19 mouse cellular contexts compared by ENCODE assay signal in genomic region chr5:16778610-16779172, GRCm38 (mm10). TPM values are rescaled to one million over a fixed set of nuclear protein-coding genes. Genes with fewer than 3 reads are reported as not detected.
DNase-seq lines count a peak whose midpoint lies in the region; ATAC-seq lines count a peak whose summit lies in the region.
"Had no signal": no experiment of that assay in that cellular context is flagged by ENCODE, and none has a peak within 500 bp of the region (broad histone marks: within the 10 kb centered on the region; RNA-seq: fewer than 3 reads in every experiment).

No protein-coding gene starts in this region.

- no peaks in the 10 kb centered on the region for H3K9me3 ChIP-seq in embryonic facial prominence, embryonic 14.5 days (ENCODE audit: control insufficient read depth, low read length)
- H3K9me3 ChIP-seq in limb, embryonic 12.5 days = no peaks in the 10 kb centered on the region
- H3K9me3 ChIP-seq: hindbrain, embryonic 15.5 days; midbrain, embryonic 10.5 days had no signal

- H3K9ac ChIP-seq in embryonic facial prominence, embryonic 14.5 days (ENCODE audit: low read depth, low read length) = no peak overlapping the region
- H3K9ac ChIP-seq in limb, embryonic 12.5 days (replicated peaks) = no peak overlapping the region
- H3K9ac ChIP-seq: forebrain, postnatal 0 days; hindbrain, embryonic 15.5 days had no signal

- H3K4me3 ChIP-seq in embryonic facial prominence, embryonic 14.5 days (ENCODE audit: low read depth, low read length) = no peak overlapping the region
- H3K4me3 ChIP-seq in limb, embryonic 12.5 days (replicated peaks) = no peak overlapping the region
- H3K4me3 ChIP-seq: hindbrain, embryonic 15.5 days; midbrain, embryonic 10.5 days had no signal

- peak; percentile 79 for ATAC-seq in embryonic facial prominence, embryonic 14.5 days (ENCODE audit: low read depth)
- ATAC-seq in limb, embryonic 12.5 days (ENCODE audit: insufficient number of reproducible peaks, insufficient read depth, low FRiP score, low TSS enrichment, low read depth) = peak; percentile 84
- ATAC-seq: forebrain, postnatal 0 days had no signal

- peaks cover 11% of the 10 kb centered on the region; the same call in 1 of the 2 replicates for H3K4me1 ChIP-seq in embryonic facial prominence, embryonic 14.5 days (ENCODE audit: control insufficient read depth, insufficient read depth, low read length)
- H3K4me1 ChIP-seq in limb, embryonic 12.5 days (replicated peaks) = peaks cover 8% of the 10 kb centered on the region; the same call in 1 of the 2 replicates
- H3K4me1 ChIP-seq: hindbrain, embryonic 15.5 days; midbrain, embryonic 10.5 days had no signal

- no peaks in the 10 kb centered on the region for H3K36me3 ChIP-seq in embryonic facial prominence, embryonic 14.5 days (ENCODE audit: control insufficient read depth, insufficient read depth, low read length)
- no peaks in the 10 kb centered on the region for H3K36me3 ChIP-seq in limb, embryonic 12.5 days
- H3K36me3 ChIP-seq: hindbrain, embryonic 15.5 days; midbrain, embryonic 10.5 days had no signal

- WGBS in embryonic facial prominence, embryonic 14.5 days = 16% methylated on average over 6 of the region's 6 CpGs
- 19% methylated on average over 6 of the region's 6 CpGs for WGBS in limb, embryonic 12.5 days

- H3K4me2 ChIP-seq in embryonic facial prominence, embryonic 14.5 days (ENCODE audit: low read depth, low read length) = peak overlapping the region; percentile 35
- peak overlapping the region; percentile 15; the same call in 1 of the 2 replicates for H3K4me2 ChIP-seq in limb, embryonic 12.5 days
- H3K4me2 ChIP-seq: hindbrain, embryonic 15.5 days had no signal

- peak; percentile 74 for DNase-seq in 3T3-L1 (ENCODE audit: low read depth, low spot score)
- DNase-seq in embryo, embryonic 10.5 days (ENCODE audit: low spot score) = peak; percentile 46
- DNase-seq in embryonic facial prominence, embryonic 14.5 days (ENCODE audit: low spot score) = peak; percentile 86
- no peak for DNase-seq in testis, postnatal 14 days (ENCODE audit: low spot score)
- DNase-seq in T-cell, adult 2 months (ENCODE audit: low spot score) = no peak
- no peak for DNase-seq in urinary bladder, postnatal 25 days (ENCODE audit: low spot score)
- DNase-seq: cerebellum, adult 9-11 months; forebrain, postnatal 0 days; gastrocnemius, postnatal 25 days; kidney, adult 11 months; layer of hippocampus, postnatal 36 days; lung, adult 18-20 months; right cerebral cortex, postnatal 25 days had no signal

- H3K27me3 ChIP-seq in embryonic facial prominence, embryonic 14.5 days (replicated peaks; ENCODE audit: control insufficient read depth, insufficient read depth, low read length) = no peaks in the 10 kb centered on the region
- no peaks in the 10 kb centered on the region for H3K27me3 ChIP-seq in limb, embryonic 12.5 days
- H3K27me3 ChIP-seq: hindbrain, embryonic 15.5 days had no signal

- H3K27ac ChIP-seq in embryonic facial prominence, embryonic 14.5 days (replicated peaks; ENCODE audit: low read depth, low read length) = peak overlapping the region; percentile 78
- peak overlapping the region; percentile 87 for H3K27ac ChIP-seq in limb, embryonic 12.5 days
- H3K27ac ChIP-seq: hindbrain, embryonic 15.5 days; kidney, postnatal 0 days; midbrain, embryonic 10.5 days had no signal

RNA-seq across cellular contexts. Expression of gene Gm28710, which starts 12.9 kb away (rescaled TPM):
- polyA plus RNA-seq in embryonic facial prominence, embryonic 14.5 days (2014; fragmentation: Nextera tagmentation; extraction: Ambion mirVana) = 0.07 and 0.58 TPM in 2 replicates
- polyA plus RNA-seq in limb, embryonic 12.5 days (2016; fragmentation: Nextera tagmentation; extraction: Ambion mirVana) = not detected in 2 replicates
- polyA plus RNA-seq: forebrain, postnatal 0 days; heart, postnatal 0 days; hindbrain, embryonic 15.5 days; kidney, postnatal 0 days; midbrain, embryonic 10.5 days; neural tube, embryonic 14.5 days had no signal

Comparison
In these comparisons a context has a peak if more than half of its experiments do, and no peak if none do; other contexts are left out.
1. DNase-seq: peak in 3T3-L1 (single experiment), embryo, embryonic 10.5 days (single experiment) and embryonic facial prominence, embryonic 14.5 days (single experiment); none in testis, postnatal 14 days (single experiment), T-cell, adult 2 months (single experiment) and urinary bladder, postnatal 25 days (single experiment).